Mouse (Mus musculus): ENCODE measurements around the gene Gm12248.

DNA sequence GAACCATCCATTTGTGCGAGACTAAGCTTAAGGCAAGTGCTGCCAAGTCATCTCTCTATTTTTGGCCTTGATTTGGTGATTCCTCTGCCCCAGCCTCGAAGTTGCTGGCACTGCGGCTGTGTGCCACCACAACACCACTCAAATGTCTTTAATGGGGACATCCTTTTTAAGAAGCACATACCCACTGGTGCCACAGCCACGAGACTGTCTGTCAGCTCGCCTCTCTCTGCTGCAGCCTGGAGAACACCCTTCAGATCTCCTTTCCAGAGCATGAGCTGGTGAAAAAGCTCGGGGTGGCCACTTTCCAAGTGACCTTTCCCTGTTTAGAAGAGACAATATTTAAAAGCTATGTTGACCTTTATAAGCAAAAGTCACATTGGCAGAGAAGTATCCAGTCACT is 43.7 kb upstream of the Gm12248 start:
- TF ChIP-seq CTCF (IDR thresholded peaks at IDR 0.05; ENCODE audit: borderline replicate concordance, insufficient read depth, low read depth, low read length) (no peak), POLR2A (IDR thresholded peaks at IDR 0.05; ENCODE audit: borderline replicate concordance, insufficient read depth, low read length) (no peak)

Data from cerebellum, adult 2 months (tissue).